ENCODE assay signal across 16 mouse cellular contexts in genomic region chr17:84197912-84198344, GRCm38 (mm10). TPM values are rescaled to one million over a fixed set of nuclear protein-coding genes. Genes with fewer than 3 reads are reported as not detected.
DNase-seq lines count a peak whose midpoint lies in the region; ATAC-seq and TF ChIP-seq lines count a peak whose summit lies in the region.
"Had no signal": no experiment of that assay in that cellular context is flagged by ENCODE, and none has a peak within 500 bp of the region (broad histone marks: within the 10 kb centered on the region; RNA-seq: fewer than 3 reads in every experiment).

No protein-coding gene starts in this region.

- intact Hi-C loops in heart, postnatal 25 days (cut with DNase I) = no loop called here

- no peaks in the 10 kb centered on the region for H3K9me3 ChIP-seq in heart, embryonic 13.5 days
- no peaks in the 10 kb centered on the region for H3K9me3 ChIP-seq in limb, embryonic 10.5 days (replicated peaks)
- H3K9me3 ChIP-seq: forebrain, embryonic 13.5 days; G1E; heart, embryonic 15.5 days; hindbrain, embryonic 15.5 days had no signal

- H3K4me2 ChIP-seq in heart, embryonic 13.5 days = no peak overlapping the region
- H3K4me2 ChIP-seq: forebrain, embryonic 13.5 days; heart, embryonic 15.5 days; hindbrain, embryonic 15.5 days; midbrain, embryonic 11.5 days had no signal

- WGBS in heart, embryonic 13.5 days = 47% methylated on average over 4 of the region's 4 CpGs
- WGBS in limb, embryonic 10.5 days = 58% methylated on average over 4 of the region's 4 CpGs
- 43% methylated on average over 4 of the region's 4 CpGs for WGBS in cerebellum, adult 2 months

- peaks cover 5% of the 10 kb centered on the region; the same call in 1 of the 2 replicates for H3K36me3 ChIP-seq in heart, embryonic 13.5 days
- H3K36me3 ChIP-seq in limb, embryonic 10.5 days = peaks cover 11% of the 10 kb centered on the region
- H3K36me3 ChIP-seq: heart, embryonic 15.5 days; hindbrain, embryonic 15.5 days had no signal

- no peak overlapping the region for H3K4me3 ChIP-seq in heart, embryonic 13.5 days
- no peak overlapping the region for H3K4me3 ChIP-seq in limb, embryonic 10.5 days
- H3K4me3 ChIP-seq in cerebellum, adult 2 months (replicated peaks; ENCODE audit: insufficient read depth, low read depth, low read length) = no peak overlapping the region
- H3K4me3 ChIP-seq: forebrain, embryonic 13.5 days; heart, embryonic 15.5 days; hindbrain, embryonic 15.5 days; myocyte had no signal

- no peak for DNase-seq in heart, postnatal 25 days (ENCODE audit: low spot score)
- DNase-seq in embryo, embryonic 11 days = peak; percentile 27
- peak; percentile 37 to 60 for DNase-seq in kidney, adult 8-10 months
- DNase-seq in limb, embryonic 10.5 days (ENCODE audit: low spot score) = no peak
- no peak for DNase-seq in cerebellum, postnatal 36 days
- DNase-seq in gastrocnemius, adult 18-20 months (ENCODE audit: low spot score) = no peak
- DNase-seq in cerebellum, adult 2 months = no peak
- DNase-seq: cerebellum, adult 11-12 months had no signal

- H3K9ac ChIP-seq in heart, embryonic 13.5 days = no peak overlapping the region
- H3K9ac ChIP-seq: forebrain, embryonic 13.5 days; heart, embryonic 15.5 days; hindbrain, embryonic 15.5 days had no signal

- TF ChIP-seq CTCF in cerebellum, adult 2 months (IDR thresholded peaks at IDR 0.05; ENCODE audit: borderline replicate concordance, insufficient read depth, low read depth, low read length) = no peak

- H3K4me1 ChIP-seq in heart, embryonic 13.5 days = peaks cover 36% of the 10 kb centered on the region
- peaks cover 26% of the 10 kb centered on the region for H3K4me1 ChIP-seq in limb, embryonic 10.5 days
- H3K4me1 ChIP-seq in cerebellum, adult 2 months (ENCODE audit: control insufficient read depth, insufficient read depth, low read length) = no peaks in the 10 kb centered on the region
- H3K4me1 ChIP-seq: hindbrain, embryonic 15.5 days had no signal

- no peak for TF ChIP-seq POLR2A in cerebellum, adult 2 months (IDR thresholded peaks at IDR 0.05; ENCODE audit: borderline replicate concordance, insufficient read depth, low read length)

- H3K27ac ChIP-seq in heart, embryonic 13.5 days (replicated peaks) = peak overlapping the region; percentile 15; the same call in 1 of the 2 replicates
- H3K27ac ChIP-seq in limb, embryonic 10.5 days = peak overlapping the region; percentile 37; the same call in 1 of the 2 replicates
- H3K27ac ChIP-seq in cerebellum, adult 2 months (ENCODE audit: insufficient read depth, low read length) = no peak overlapping the region
- H3K27ac ChIP-seq: forebrain, embryonic 13.5 days; heart, embryonic 15.5 days; hindbrain, embryonic 15.5 days had no signal

- no peaks in the 10 kb centered on the region for H3K27me3 ChIP-seq in heart, embryonic 13.5 days (replicated peaks)
- H3K27me3 ChIP-seq in limb, embryonic 10.5 days (ENCODE audit: low read depth, poor library complexity, severe bottlenecking) = no peaks in the 10 kb centered on the region
- H3K27me3 ChIP-seq in cerebellum, adult 2 months (ENCODE audit: control insufficient read depth, insufficient read depth, low read length) = no peaks in the 10 kb centered on the region
- H3K27me3 ChIP-seq: forebrain, embryonic 13.5 days; heart, embryonic 15.5 days; hindbrain, embryonic 15.5 days had no signal

- no peak for ATAC-seq in heart, embryonic 13.5 days (ENCODE audit: extremely low read depth, insufficient number of reproducible peaks, low FRiP score, low TSS enrichment)
- ATAC-seq: forebrain, embryonic 13.5 days; lung, postnatal 0 days had no signal

RNA-seq across cellular contexts. Expression of gene Zfp36l2, which starts 10.2 kb away (rescaled TPM):
- 5.6 and 6.2 TPM in 2 replicates for polyA plus RNA-seq in heart, embryonic 13.5 days (2015; fragmentation: Nextera tagmentation; extraction: Ambion mirVana)
- 10 to 100 TPM; 23.3 to 31.3 TPM for total RNA-seq in heart, postnatal 25 days (2021)
- 13.4 and 14.2 TPM in 2 replicates for polyA plus RNA-seq in limb, embryonic 10.5 days (2016; fragmentation: Nextera tagmentation; extraction: Ambion mirVana)
- 10 to 100 TPM in 1 of 2 experiments, 1 to 10 TPM in 1; 7.4 to 10.8 TPM for total RNA-seq in gastrocnemius, adult 18-20 months (2021)
- 14.2 and 15.9 TPM in 2 replicates for polyA plus RNA-seq in cerebellum, adult 2 months (2012; rRNA removed)

Comparison
In these comparisons a context has a peak if more than half of its experiments do, and no peak if none do; other contexts are left out.
1. DNase-seq: peak in embryo, embryonic 11 days (single experiment) and kidney, adult 8-10 months (2 of 2); none in heart, postnatal 25 days (single experiment), limb, embryonic 10.5 days (single experiment), cerebellum, postnatal 36 days (0 of 2), gastrocnemius, adult 18-20 months (single experiment) and cerebellum, adult 2 months (0 of 2).